Mouse (Mus musculus) stomach, embryonic 15.5 days (tissue): ENCODE data around the gene Dip2c. TPM values are rescaled to one million over a fixed set of nuclear protein-coding genes. Genes with fewer than 3 reads are reported as not detected.

Source experiments
- ATAC-seq: fragments of 200-750 bp; cut with Nextera tagmentation; 2 replicates; pipeline ENCODE4 v1.8.0; 2017; ENCODE audit warnings: low read depth, moderate number of reproducible peaks, moderate TSS enrichment; ENCODE audit not compliant: insufficient read depth, low FRiP score
- H3K27ac ChIP-seq: fragments of 300-500 bp; sonication (generic); 2 replicates; pipeline ENCODE4 v1.5.1; 2015; ENCODE audit warnings: mild to moderate bottlenecking, inconsistent platforms
- H3K27me3 ChIP-seq: fragments of 300-500 bp; sonication (generic); replicated peaks from 2 replicates; pipeline ENCODE4 v1.6.1; 2015; ENCODE audit warnings: inconsistent platforms
- H3K36me3 ChIP-seq: fragments of 300-500 bp; sonication (generic); 2 replicates; pipeline ENCODE4 v1.6.1; 2015; ENCODE audit warnings: inconsistent platforms
- H3K4me1 ChIP-seq: fragments of 300-500 bp; sonication (generic); 2 replicates; pipeline ENCODE4 v1.6.1; 2015; ENCODE audit warnings: inconsistent platforms
- H3K4me2 ChIP-seq: fragments of 300-500 bp; sonication (generic); 2 replicates; pipeline ENCODE4 v1.6.1; 2015; ENCODE audit warnings: mild to moderate bottlenecking, inconsistent platforms
- H3K4me3 ChIP-seq: fragments of 300-500 bp; sonication (generic); replicated peaks from 2 replicates; pipeline ENCODE4 v1.5.1; 2015; ENCODE audit warnings: inconsistent platforms
- H3K9ac ChIP-seq: fragments of 300-500 bp; sonication (generic); 2 replicates; pipeline ENCODE4 v1.6.1; 2015; ENCODE audit warnings: inconsistent platforms
- H3K9me3 ChIP-seq: fragments of 300-500 bp; sonication (generic); 2 replicates; pipeline ENCODE4 v1.6.1; 2016; ENCODE audit warnings: inconsistent platforms
- WGBS: fragments of 180-500 bp; shearing (Covaris S2); methylation state at CpG from one replicate; pipeline ENCODE4 v1.1.7; 2015; 5-methylcytosine and 5-hydroxymethylcytosine counted together
- polyA plus RNA-seq: library from polyadenylated mRNA; unstranded; fragments of >200 nt; fragmentation: Nextera tagmentation; extraction: Ambion mirVana; gene quantifications from 2 replicates; pipeline ENCODE4 v1.2.1, GENCODE M21; 2015

The Dip2c gene
- polyA plus RNA-seq, 1 experiment from 2014 or later: 4.7 TPM

GRCm38 (mm10) chr13:9296285-9296684, 20.0 kb downstream of the Dip2c start:
- H3K4me3 ChIP-seq: no peak overlapping the region
- no peak overlapping the region for H3K27ac ChIP-seq
- H3K4me2 ChIP-seq: no peak overlapping the region
- H3K4me1 ChIP-seq: peaks cover 2% of the 10 kb centered on the region; the same call in 1 of the 2 replicates
- H3K9ac ChIP-seq: no peak overlapping the region
- no peaks in the 10 kb centered on the region for H3K27me3 ChIP-seq
- WGBS: 82% methylated on average over 6 of the region's 6 CpGs
- ATAC-seq: no peak
- H3K36me3 ChIP-seq: no peaks in the 10 kb centered on the region
- H3K9me3 ChIP-seq: no peaks in the 10 kb centered on the region

GRCm38 (mm10) chr13:9297266-9297665, 20.9 kb downstream of the Dip2c start:
- no peak overlapping the region for H3K9ac ChIP-seq
- H3K4me3 ChIP-seq: no peak overlapping the region
- ATAC-seq: no peak
- 78% methylated on average over 3 of the region's 3 CpGs for WGBS
- H3K9me3 ChIP-seq: no peaks in the 10 kb centered on the region
- H3K36me3 ChIP-seq: no peaks in the 10 kb centered on the region
- H3K27ac ChIP-seq: no peak overlapping the region
- peaks cover 2% of the 10 kb centered on the region; the same call in 1 of the 2 replicates for H3K4me1 ChIP-seq
- H3K4me2 ChIP-seq: no peak overlapping the region
- no peaks in the 10 kb centered on the region for H3K27me3 ChIP-seq

- Histone ChIP-seq H3K9me3 (no peaks in the 10 kb centered on the region), H3K4me2 (no peak overlapping the region), H3K27ac (no peak overlapping the region), H3K9ac (no peak overlapping the region), H3K36me3 (no peaks in the 10 kb centered on the region), H3K4me3 (no peak overlapping the region), H3K27me3 (no peaks in the 10 kb centered on the region), H3K4me1 (peaks cover 2% of the 10 kb centered on the region; the same call in 1 of the 2 replicates)
- WGBS: 62% methylated on average over 3 of the region's 3 CpGs
- no peak for ATAC-seq
Measured at GRCm38 (mm10) chr13:9297689-9298088, 21.4 kb downstream of the Dip2c start.

GRCm38 (mm10) chr13:9299657-9300056, 23.3 kb downstream of the Dip2c start:
- no peaks in the 10 kb centered on the region for H3K9me3 ChIP-seq
- H3K4me1 ChIP-seq: peaks cover 2% of the 10 kb centered on the region; the same call in 1 of the 2 replicates
- H3K36me3 ChIP-seq: no peaks in the 10 kb centered on the region
- no peaks in the 10 kb centered on the region for H3K27me3 ChIP-seq
- no peak overlapping the region for H3K4me3 ChIP-seq
- no peak for ATAC-seq
- no peak overlapping the region for H3K9ac ChIP-seq
- H3K4me2 ChIP-seq: no peak overlapping the region
- WGBS: 64% methylated on average over 2 of the region's 2 CpGs
- no peak overlapping the region for H3K27ac ChIP-seq

GRCm38 (mm10) chr13:9308863-9309262, 32.5 kb downstream of the Dip2c start:
- H3K27ac ChIP-seq: no peak overlapping the region
- H3K4me3 ChIP-seq: no peak overlapping the region
- WGBS: 79% methylated on average over 6 of the region's 6 CpGs
- no peaks in the 10 kb centered on the region for H3K9me3 ChIP-seq
- H3K9ac ChIP-seq: no peak overlapping the region
- H3K4me2 ChIP-seq: no peak overlapping the region
- no peak for ATAC-seq
- no peaks in the 10 kb centered on the region for H3K27me3 ChIP-seq
- H3K4me1 ChIP-seq: peaks cover 4% of the 10 kb centered on the region
- no peaks in the 10 kb centered on the region for H3K36me3 ChIP-seq

GRCm38 (mm10) chr13:9310806-9311205, 34.5 kb downstream of the Dip2c start:
- Histone ChIP-seq H3K36me3 (no peaks in the 10 kb centered on the region), H3K27me3 (no peaks in the 10 kb centered on the region), H3K9me3 (no peaks in the 10 kb centered on the region), H3K4me2 (no peak overlapping the region), H3K27ac (no peak overlapping the region), H3K9ac (no peak overlapping the region), H3K4me1 (peaks cover 4% of the 10 kb centered on the region), H3K4me3 (no peak overlapping the region)
- 78% methylated on average over 1 of the region's 1 CpGs for WGBS
- no peak for ATAC-seq

GRCm38 (mm10) chr13:9312916-9313315, 36.6 kb downstream of the Dip2c start:
- Histone ChIP-seq H3K4me1 (no peaks in the 10 kb centered on the region; the same call in 1 of the 2 replicates), H3K27ac (no peak overlapping the region), H3K9me3 (no peaks in the 10 kb centered on the region), H3K4me3 (no peak overlapping the region), H3K27me3 (no peaks in the 10 kb centered on the region), H3K36me3 (no peaks in the 10 kb centered on the region), H3K4me2 (no peak overlapping the region), H3K9ac (no peak overlapping the region)
- ATAC-seq: no peak

- no peak overlapping the region for H3K27ac ChIP-seq
- H3K9ac ChIP-seq: no peak overlapping the region
- ATAC-seq: no peak
Measured at GRCm38 (mm10) chr13:9314099-9314712, 37.9 kb downstream of the Dip2c start.

GRCm38 (mm10) chr13:9314713-9315112, 38.4 kb downstream of the Dip2c start:
- Histone ChIP-seq H3K4me2 (no peak overlapping the region), H3K27me3 (no peaks in the 10 kb centered on the region), H3K27ac (no peak overlapping the region), H3K9ac (no peak overlapping the region), H3K4me3 (no peak overlapping the region), H3K4me1 (no peaks in the 10 kb centered on the region; the same call in 1 of the 2 replicates), H3K36me3 (no peaks in the 10 kb centered on the region), H3K9me3 (no peaks in the 10 kb centered on the region)
- peak; percentile 31; the same call in 1 of the 2 replicates for ATAC-seq
- WGBS: 62% methylated on average over 4 of the region's 4 CpGs

More at GRCm38 (mm10) chr13:9314099-9314712, 37.9 kb downstream of the Dip2c start:
- Histone ChIP-seq H3K4me2 (no peak overlapping the region), H3K4me1 (no peaks in the 10 kb centered on the region; the same call in 1 of the 2 replicates), H3K36me3 (no peaks in the 10 kb centered on the region), H3K9me3 (no peaks in the 10 kb centered on the region), H3K27me3 (no peaks in the 10 kb centered on the region), H3K4me3 (no peak overlapping the region)
- 53% methylated on average over 2 of the region's 2 CpGs for WGBS

- Histone ChIP-seq H3K4me3 (no peak overlapping the region), H3K9ac (no peak overlapping the region), H3K4me1 (no peaks in the 10 kb centered on the region), H3K9me3 (no peaks in the 10 kb centered on the region), H3K36me3 (no peaks in the 10 kb centered on the region), H3K4me2 (no peak overlapping the region), H3K27ac (no peak overlapping the region), H3K27me3 (no peaks in the 10 kb centered on the region)
- 86% methylated on average over 2 of the region's 2 CpGs for WGBS
- no peak for ATAC-seq
Measured at GRCm38 (mm10) chr13:9319745-9320144, 43.4 kb downstream of the Dip2c start.

GRCm38 (mm10) chr13:9325262-9325661, 48.9 kb downstream of the Dip2c start:
- Histone ChIP-seq H3K9me3 (no peaks in the 10 kb centered on the region), H3K4me3 (no peak overlapping the region), H3K36me3 (no peaks in the 10 kb centered on the region), H3K27ac (no peak overlapping the region), H3K4me2 (no peak overlapping the region), H3K4me1 (no peaks in the 10 kb centered on the region), H3K27me3 (no peaks in the 10 kb centered on the region), H3K9ac (no peak overlapping the region)
- no peak for ATAC-seq
- WGBS: 42% methylated on average over 1 of the region's 1 CpGs

- H3K27ac ChIP-seq: peak overlapping the region; percentile 57; the same call in 1 of the 2 replicates
- H3K36me3 ChIP-seq: no peaks in the 10 kb centered on the region
- H3K4me2 ChIP-seq: no peak overlapping the region
- H3K9ac ChIP-seq: no peak overlapping the region
- H3K27me3 ChIP-seq: no peaks in the 10 kb centered on the region
- H3K4me3 ChIP-seq: no peak overlapping the region
- WGBS: 50% methylated on average over 1 of the region's 1 CpGs
- ATAC-seq: peak; percentile 75; the same call in 1 of the 2 replicates
- no peaks in the 10 kb centered on the region for H3K9me3 ChIP-seq
- H3K4me1 ChIP-seq: no peaks in the 10 kb centered on the region
Measured at GRCm38 (mm10) chr13:9329307-9329915, 53.1 kb downstream of the Dip2c start.
